Mouse (Mus musculus) right cerebral cortex, adult 2 months (tissue): Measurements from ENCODE around the gene Casq1.

Experiments used
- DNase-seq, 2 experiments: peaks; one replicate each; pipeline ENCODE4 v3.0.0; 2021 to 2022; ENCODE audit warnings: low spot score in 2 of 2

Gene Casq1

DNA sequence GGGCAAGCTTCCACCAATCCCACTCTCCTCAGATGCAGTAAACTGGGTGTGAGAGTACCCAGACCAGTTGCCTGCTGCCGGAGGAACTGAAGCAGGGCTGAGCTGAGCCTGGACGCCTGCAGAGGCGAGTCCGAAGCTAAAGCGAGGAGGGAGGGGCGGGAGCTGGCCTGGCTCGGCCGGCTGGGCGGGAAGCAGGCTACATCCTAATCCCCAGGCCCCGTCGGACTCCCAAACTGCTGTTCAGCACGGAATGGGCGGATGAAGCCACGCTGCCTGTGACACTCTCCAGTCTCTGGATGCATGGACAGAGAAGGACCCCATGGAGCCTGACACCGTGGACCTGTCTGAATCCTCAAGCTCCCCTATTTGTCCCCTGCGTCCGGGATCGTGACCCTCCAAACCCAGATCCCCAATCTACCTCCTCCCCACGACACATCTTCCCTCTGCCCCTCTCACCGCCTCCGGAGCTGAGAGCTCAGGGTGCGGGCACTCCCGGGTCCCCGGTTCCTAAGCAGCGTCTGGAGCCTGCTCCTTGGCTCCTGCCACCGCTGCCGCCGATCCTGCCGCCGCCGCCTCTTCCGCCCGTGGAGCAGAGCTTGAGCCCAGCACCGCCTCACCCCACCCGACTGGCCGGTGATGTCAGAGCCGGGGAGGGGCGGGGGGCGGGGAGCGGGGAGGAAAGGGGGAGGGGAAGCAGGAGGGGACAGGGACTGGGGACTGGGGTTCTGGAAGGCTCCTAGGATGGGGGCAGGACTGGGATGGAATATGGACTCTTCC is 13.3 kb downstream of the Casq1 start, which contains the start of gene Pea15a:
Gene Pea15a, minus strand, starts transcription at position 664 of the 777 bp plus-strand sequence.
- DNase-seq = peak; percentile 77 to 79

DNA sequence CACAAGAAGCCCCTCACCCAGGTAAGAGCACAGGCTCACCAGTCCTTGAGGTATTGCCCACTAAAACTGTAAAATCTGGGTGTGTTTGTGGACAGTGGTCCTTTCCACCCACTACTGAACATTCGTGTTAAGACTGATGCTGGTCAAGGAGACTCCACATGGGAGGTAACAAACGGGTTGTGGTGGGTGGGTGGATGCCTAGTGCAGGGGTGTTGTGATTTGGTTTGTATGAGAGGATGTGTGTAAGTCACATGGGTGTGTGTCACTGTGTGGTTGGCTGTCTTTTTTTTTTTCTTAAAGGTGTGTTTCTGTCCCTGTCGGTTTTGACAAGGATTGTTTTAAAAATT is 14.0 kb downstream of the Casq1 start:
- DNase-seq = peak in 1 of 2 experiments; percentile 54

DNA sequence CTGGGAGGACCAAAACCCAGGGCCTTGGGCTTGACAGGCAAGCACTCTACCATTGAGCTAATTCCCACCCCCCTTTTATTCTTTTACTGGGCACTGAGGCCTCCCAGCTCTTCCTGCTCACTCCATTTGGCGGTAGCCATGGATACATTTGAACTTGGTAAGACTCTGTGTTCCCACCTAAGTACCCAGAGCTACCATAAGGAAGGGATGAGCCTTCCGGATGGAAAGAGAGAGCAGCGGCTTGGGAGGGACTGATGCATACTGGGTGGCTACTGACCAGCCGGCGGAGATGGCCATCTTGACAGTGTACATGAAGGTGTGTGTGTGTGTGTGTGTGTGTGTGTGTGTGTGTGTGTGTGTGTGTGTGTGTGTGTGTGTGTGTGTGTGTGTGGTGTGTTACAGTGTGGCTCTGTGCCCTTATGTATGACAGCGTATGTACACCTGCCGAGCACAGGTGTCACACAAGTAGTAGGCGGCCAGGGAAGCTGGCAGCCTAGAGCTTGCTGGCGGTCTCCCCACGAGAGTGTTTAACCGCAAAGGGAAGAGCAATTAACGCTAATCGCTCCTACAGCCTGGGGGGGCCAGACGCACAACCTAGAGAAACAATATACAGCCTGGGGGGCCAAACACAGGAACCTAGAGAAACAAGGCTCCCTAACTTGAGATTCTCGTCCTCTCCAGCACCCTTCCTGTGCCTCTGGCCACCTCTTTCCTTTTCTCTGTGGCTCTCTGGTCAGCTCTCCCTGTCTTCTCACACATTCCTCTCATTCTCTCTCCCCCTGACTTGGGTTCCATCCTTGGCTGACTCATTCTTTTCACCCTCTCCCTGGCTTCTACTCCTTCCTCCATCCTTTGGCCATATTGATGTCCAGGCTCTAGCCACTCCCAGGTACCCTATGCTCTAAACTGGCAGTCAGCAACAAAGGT is 14.6 kb downstream of the Casq1 start:
- DNase-seq = peak in 1 of 2 experiments; percentile 37

DNA sequence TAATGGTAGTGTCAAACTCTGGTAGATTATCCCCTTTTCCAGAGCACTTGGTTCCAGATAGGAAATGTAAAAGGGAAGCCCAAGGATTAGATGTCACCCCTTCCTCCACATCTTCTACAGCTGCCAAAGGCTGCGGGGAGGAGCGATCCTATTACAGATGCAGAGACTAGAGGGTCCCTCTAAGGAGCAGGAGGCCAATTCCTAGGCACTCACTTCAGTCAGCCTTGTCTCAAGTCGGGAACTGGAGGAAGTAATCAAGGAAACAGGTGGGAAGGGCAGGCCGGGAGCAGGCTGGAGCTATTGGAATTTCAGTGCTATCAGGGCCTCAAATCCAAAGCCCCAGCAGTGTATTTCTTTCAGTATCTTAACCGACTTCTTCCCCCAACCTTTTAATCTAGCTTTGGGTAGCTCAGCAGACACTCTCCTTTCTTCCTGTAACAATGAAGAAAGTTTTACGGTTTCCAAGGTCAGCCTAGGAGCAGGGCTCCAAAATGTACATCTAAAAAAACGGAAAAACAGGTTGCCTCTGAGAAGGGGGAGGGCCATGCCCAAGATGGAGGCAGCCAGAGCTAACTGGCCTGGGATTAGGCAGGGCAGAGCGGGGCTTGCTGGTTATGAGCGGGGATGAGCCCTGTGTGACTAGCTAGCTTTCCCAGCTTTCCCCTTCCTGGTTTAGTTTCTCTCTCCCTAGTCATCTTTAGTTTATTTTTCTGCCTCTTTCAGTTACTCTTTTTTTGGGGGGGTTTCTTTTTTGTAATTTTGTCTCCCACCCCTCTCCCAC is 15.4 kb downstream of the Casq1 start:
- DNase-seq = peak in 1 of 2 experiments; percentile 26

DNA sequence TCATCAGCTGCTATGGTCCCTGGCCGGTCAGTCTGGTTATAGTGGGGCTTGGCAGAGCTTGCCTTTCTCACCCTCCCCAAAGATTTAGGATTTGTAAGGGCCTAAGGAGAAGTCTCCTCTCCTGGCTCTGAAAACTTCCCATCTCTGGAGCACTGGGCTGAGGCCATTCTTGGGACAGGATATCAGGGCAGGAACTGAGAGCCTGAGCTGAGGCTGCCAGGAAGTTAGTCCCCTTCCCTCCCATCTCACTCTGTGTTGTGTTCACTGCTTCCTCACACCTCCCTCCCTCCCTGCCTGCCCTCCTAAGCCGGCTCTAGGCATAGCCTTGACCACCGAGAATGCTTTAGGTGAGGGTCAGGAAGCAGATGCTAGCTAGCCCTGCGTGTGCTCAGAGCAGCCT is 16.1 kb downstream of the Casq1 start:
- DNase-seq = no peak

DNA sequence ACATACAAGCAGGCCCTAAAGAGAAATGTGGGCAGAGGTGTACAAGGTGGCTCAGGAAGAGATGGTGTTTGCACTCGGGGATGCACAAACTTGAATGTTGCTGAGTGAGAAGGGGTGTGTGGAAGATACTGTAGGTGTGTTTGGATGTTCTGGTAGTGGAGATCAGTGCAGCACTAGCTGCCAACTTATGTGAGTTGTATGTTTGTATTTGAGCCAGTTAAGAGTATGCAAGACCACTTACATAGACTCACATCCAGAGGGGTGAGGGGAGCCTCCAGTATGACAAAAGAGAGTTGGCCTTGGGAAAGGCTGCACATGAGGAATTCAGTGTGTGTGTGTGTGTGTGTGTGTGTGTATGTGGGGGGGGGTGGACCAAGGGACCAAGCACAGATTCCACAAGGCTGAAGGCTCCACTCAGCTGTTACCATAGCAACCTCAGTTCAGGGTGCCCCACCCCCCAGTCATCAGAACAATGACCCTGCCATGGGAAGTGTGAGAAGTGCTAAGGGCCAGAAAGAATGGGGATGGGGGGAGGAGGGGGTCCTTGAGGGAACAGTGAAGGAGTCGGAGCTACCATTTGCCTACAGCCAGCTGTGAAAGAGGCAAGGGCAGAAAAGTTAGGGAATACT is 16.7 kb downstream of the Casq1 start:
- no peak for DNase-seq

DNA sequence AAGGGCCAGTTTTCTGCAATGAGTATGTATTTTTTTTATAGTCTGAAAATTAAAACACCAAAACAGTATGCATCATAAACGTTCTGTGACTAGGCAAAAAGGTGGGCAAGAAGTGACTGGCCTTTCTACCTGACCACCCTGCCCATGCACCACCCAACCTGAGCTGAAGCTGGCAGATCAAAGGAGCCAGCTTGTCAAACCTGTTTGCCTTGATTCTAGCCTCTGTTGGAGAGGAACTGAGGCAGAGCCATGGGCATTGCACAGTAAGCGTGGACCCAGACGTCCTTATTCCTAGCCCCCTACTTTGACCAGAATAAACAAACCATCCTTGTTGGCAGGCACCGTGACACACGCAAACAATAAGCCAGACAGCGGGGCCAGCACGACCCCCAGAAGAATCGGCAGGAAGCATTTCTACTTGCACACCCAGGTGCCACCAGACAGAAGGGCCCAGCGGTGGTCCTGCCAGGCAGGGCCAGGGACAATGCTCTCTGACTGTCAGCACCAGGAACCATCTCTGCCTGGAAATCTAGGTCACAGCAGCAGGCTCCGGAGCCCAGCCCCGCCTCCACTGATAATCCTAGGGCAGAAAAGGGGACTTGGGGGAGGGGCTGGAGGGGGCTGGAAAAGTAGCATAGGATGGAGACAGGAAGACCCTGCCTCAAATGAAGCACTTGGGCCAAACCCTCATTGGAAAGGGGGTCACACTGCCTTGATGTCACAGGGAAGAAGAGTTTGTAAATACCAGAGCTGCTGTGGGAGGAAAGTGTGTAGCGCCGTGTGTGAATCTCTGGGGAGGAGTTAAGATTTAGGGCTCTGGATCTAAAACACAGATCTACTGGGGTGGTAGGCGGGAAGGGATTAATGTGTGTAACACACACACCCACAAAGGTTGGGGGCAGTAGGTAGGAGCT is 17.4 kb downstream of the Casq1 start:
- DNase-seq = peak in 1 of 2 experiments; percentile 31

DNA sequence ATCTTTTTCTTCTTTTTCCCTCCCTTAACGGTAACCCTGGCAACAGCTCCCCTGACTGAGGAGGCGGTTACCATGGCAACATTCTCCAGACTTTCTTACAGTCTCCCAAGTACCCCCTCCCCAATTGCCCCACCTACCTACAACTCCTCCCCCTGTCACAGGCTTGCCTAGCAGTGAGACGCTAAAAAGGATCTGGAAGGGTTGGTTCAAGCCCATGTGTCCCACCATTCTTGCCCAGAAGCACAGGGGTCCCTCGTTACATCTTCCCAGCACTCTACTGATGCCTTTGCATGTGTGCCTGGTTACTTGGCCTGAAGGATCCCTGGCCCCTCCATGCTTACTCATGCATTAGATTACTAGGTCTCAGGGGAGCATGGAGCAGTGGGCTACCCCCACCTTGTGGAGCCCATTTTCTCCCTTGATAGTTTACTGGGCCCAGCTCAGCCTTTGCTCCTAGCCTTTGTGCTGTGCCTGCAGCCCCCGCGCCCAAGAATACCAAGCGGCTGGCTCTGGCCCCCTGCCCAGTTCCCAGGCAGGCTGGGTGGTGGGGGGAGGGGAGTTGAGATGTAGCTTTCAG is 18.7 kb downstream of the Casq1 start:
- DNase-seq = peak; percentile 72 to 77

DNA sequence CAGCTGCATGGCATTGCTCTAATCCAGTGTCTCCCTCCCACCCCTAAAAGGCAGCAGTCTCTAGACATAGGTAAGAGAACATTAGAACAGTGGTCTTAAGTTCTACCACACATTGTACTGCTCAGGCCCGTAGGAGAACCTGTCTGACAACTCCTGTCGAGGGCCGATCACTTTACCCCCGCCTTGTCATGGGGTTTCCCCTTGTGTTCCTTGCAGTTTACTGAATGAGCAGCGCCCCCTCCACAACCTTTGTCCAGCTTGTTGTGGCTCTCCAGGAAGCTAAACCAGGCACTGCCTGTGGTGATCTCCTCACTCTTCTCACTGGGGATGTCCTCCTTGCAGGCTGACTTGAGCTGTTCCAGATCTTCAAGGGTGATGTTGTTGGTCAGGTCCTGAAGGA is 19.5 kb downstream of the Casq1 start:
- DNase-seq = no peak

DNA sequence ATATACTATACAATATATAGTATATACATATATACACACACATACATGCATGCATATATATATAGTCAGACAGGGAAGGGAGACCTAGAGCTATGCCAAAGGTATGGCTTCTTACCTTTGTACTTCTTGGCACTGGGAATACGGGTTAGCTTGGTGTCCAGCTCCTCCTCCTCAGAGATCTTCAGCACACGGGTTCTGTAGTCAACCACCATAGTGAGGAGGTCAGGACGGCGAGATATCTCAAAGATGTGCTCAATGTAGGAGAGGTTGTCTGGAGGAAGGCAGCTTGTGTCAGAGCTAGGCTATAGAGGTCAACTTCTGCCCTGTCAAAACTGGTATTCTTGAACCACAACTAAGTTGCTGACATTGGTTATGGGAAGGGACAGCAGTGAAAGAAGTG is 20.7 kb downstream of the Casq1 start:
- DNase-seq = no peak

DNA sequence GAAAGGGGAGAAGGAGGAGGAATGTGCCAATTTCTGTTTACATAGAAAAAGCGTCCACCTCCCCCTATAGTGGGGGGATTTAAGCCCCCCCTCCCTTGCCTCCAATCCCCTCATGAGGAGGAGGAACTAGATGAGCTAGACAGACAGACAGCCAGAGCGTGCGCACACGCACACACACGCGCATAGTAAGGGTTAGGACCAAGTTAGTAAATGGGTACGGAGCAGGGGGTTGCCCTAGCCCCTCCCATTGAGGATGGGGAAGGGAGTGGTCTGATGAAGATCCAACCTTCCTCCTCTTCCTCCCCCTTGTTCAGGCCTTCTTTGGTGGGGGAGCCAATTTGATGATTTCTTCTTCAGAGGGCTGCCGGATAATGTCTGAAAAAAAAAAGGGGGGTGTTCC is 21.4 kb downstream of the Casq1 start:
- DNase-seq = no peak

DNA sequence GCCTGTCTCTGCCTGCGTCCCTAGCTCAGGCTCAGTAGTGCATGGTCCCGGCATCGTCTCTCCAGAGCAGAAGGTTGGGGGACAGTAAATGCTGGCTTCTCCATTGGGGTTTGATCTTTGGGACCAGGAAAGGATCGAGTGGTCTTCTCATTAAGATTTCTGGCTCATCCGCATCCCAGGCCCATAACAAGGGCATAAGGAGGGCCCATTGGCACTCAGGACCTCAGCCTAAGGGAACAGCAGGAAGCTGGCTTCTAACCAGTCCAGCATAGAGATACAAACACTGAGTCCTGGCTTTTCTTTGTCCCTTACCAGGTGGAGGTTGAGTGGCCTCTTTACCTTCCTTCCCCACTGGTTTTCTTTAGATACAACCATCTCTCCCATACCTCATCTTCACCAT is 21.8 kb downstream of the Casq1 start:
- no peak for DNase-seq

DNA sequence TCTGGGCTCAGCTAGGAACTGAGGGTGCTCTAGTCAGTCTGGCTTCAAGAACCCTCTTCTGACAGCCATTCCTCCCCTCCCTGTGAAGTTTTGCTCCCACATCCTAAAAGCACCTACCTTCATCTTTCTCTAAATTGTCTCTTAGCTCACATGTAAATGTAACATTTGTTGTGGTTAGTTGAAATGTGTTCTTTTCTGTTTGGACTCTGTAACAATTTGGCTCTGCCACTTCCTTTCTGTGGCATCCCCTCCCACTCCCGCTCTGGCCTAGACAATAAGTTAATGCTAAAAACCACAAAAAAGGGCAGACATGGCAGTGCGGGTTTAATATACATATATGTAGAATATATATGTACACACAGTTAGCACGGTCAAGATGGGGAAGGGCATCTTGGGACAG is 22.5 kb downstream of the Casq1 start:
- no peak for DNase-seq

DNA sequence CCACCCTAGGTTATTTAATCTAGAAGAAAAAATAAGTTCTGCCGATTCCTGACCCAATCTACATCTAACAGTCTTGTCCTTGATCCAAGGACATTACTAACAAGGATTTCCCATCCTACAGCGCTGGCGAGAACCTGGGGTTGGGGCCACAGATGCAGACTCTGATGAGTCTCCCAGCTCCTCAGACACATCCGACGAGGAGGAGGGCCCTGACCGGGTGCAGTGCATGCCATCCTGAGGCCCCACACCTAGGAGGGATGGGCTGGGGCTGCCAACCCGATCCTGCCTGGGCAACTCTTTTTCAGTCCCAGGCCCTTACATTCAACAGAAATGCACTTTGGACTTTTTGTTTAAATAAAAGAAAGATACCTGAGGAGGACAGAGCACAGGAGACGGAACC is 25.2 kb downstream of the Casq1 start:
- no peak for DNase-seq

DNA sequence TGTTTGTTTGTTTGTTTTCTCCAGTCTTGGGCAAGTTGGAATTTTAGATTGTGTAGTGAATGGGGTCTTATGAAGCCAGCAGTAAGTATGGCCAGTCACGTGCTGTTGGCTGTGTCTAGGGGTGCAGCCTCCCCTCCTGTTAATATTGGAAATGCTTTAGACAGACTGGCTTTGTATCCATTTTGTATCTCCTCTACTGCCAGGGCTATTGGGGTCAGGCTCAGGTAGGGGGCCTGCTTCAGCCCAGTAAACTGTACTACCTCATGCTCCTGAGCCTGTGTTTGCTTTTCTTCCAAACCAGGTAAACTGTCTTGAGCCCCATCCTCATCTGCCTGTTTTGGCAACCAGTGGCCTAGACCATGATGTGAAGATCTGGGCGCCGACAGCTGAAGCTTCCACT is 27.5 kb downstream of the Casq1 start:
- DNase-seq = no peak

DNA sequence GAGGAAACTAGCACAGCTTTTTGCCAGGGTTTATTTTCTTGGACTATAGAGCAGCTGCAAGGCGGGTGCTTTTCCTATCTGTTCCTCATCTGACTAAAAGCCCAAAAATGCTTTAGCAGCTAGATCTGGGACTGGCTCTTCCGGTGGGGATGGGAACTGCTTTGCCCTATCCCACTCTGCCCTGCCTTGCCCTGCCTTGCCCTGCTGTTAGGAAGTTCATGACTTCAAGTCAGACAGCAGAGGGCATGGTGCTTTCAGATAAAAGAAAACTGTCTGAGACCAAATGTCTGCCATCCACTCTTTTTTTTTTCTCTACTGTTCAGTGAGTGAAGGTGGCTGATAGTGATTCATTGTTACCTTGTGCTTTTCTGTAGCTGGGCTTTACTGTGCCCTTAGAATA is 28.1 kb downstream of the Casq1 start:
- no peak for DNase-seq

DNA sequence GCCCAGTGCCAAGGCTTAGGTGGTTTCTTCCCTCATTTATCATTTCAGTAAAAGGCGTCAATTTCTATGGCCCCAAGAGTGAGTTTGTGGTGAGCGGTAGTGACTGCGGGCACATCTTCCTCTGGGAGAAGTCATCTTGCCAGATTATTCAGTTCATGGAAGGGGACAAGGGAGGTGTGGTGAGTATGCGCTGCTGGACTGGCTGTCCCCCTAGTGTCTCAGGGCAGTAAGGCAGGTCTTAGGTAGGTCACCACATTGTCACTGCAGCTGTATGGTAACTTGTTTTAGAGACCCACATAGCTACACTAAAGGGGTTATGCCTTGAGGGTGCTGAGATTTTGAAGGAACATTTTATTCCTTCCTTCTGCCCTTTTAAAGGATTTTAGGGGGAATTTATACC is 30.8 kb downstream of the Casq1 start:
- DNase-seq = no peak

DNA sequence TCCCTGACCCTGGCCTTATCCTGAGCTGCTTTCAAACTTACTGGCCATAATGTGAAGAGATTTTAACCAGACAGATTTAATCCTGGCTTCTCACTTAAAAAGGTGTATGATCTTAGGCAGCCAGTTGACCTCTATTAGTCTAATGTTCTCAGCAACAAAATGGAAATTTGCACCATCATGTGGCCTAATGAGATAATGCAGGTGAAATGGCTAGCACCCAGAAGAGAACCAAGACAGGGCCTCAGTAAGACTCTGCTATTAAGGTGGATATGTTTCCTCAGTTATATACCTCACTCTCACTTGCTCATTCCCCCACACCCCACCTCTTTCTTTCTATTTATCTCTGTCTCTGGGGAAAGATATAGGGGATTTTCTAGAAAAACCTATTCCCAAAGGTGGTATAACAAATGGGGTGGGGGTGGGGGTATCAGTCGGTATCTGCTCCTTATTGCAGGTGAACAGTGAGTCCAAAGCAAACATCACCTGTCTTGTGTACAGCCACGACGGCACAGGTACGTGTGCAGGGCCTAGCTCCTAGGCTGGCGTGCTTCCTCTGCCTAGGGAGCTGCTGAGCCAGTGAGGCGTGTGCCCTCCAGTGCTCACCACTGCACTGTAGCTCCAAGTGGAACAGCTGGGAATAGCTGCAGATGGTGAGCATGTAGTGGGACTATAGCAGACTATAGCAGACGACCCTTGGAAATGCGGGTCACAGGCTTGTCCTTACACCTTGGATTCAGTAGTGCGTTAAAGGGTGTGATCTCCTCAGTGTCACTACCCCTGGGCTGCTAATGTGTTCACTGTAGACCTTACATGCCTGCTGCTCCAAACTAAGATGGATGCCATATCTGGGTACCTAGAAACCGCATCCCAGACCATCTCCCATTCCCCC is 33.0 kb downstream of the Casq1 start:
- no peak for DNase-seq

DNA sequence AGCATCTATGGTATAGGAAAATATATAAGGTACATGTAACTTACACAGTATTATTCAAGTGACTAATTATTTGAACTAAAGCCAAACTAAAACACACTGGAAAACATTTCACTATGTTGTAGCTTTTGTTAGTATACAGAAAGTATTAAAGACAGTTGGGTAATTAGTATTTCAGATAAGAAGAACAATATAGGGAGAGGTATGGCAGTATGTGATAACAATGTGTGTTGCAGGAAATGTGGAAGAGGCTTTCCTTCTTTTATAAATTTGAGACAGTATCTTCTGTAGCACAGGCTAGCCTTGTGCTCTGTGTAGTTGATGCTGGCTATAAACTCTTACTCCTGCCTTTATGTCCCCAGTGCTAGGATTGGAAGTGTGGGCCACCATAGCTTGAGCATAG is 35.8 kb downstream of the Casq1 start:
- no peak for DNase-seq
